Mouse (Mus musculus) heart, embryonic 12.5 days (tissue): ENCODE measurements at regions not wholly inside any gene's neighbourhood (a gene's known extent, or its start where the extent isn't known, plus 50 kb on each side); places are given as distances from the start of the nearest gene placed in this dataset.

Experiments
- ATAC-seq: fragments of 200-750 bp; cut with Nextera tagmentation; 2 replicates; pipeline ENCODE4 v1.8.0; 2017; ENCODE audit warnings: moderate TSS enrichment, moderate library complexity; ENCODE audit not compliant: insufficient number of reproducible peaks, low FRiP score
- H3K27ac ChIP-seq: fragments of 300-500 bp; sonication (generic); 2 replicates; pipeline ENCODE4 v1.5.1; 2016; ENCODE audit warnings: mild to moderate bottlenecking, moderate library complexity; ENCODE audit not compliant: poor library complexity, severe bottlenecking
- H3K27me3 ChIP-seq: fragments of 300-500 bp; sonication (generic); replicated peaks from 2 replicates; pipeline ENCODE4 v1.6.1; 2016; ENCODE audit warnings: mild to moderate bottlenecking, moderate library complexity
- H3K36me3 ChIP-seq: fragments of 300-500 bp; sonication (generic); 2 replicates; pipeline ENCODE4 v1.6.1; 2016; ENCODE audit warnings: mild to moderate bottlenecking, moderate library complexity
- H3K4me1 ChIP-seq: fragments of 300-500 bp; sonication (generic); replicated peaks from 2 replicates; pipeline ENCODE4 v1.6.1; 2016; ENCODE audit warnings: mild to moderate bottlenecking
- H3K4me2 ChIP-seq: fragments of 300-500 bp; sonication (generic); 2 replicates; pipeline ENCODE4 v1.6.1; 2016; ENCODE audit warnings: mild to moderate bottlenecking, moderate library complexity
- H3K4me3 ChIP-seq: fragments of 300-500 bp; sonication (generic); 2 replicates; pipeline ENCODE4 v1.5.1; 2016; ENCODE audit warnings: mild to moderate bottlenecking
- H3K9ac ChIP-seq: fragments of 300-500 bp; sonication (generic); 2 replicates; pipeline ENCODE4 v1.6.1; 2016; ENCODE audit warnings: mild to moderate bottlenecking, moderate library complexity
- H3K9me3 ChIP-seq: fragments of 300-500 bp; sonication (generic); replicated peaks from 2 replicates; pipeline ENCODE4 v1.6.1; 2016; ENCODE audit warnings: mild to moderate bottlenecking, moderate library complexity
- WGBS: fragments of 180-500 bp; shearing (Covaris S2); methylation state at CpG from one replicate; pipeline ENCODE4 v1.1.7; 2016; 5-methylcytosine and 5-hydroxymethylcytosine counted together

DNA sequence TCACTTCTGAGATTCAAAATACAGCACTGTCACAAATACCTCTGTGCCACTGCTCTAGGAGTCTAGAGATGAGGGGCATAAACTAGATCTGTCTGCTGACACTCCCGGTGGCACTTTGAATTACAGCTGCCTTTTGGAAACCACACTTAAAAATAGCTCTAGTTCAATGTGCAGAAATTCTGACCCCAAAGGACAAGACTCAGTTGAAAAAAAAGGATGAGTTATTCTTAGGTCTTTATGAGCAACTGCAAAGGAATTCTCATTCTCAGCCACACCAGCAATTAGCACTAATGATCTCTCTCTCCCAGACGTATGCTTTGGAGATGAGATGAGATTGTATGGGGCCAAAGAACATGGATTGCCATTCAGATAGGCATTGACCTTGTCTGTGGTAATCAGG lies 104.3 kb upstream of the Zc3h12c start:
- peak overlapping the region; percentile 51 for H3K27ac ChIP-seq
- no peak overlapping the region for H3K9ac ChIP-seq
- 31% methylated on average over 2 of the region's 2 CpGs for WGBS
- no peaks in the 10 kb centered on the region for H3K27me3 ChIP-seq
- no peak overlapping the region for H3K4me3 ChIP-seq
- H3K36me3 ChIP-seq, result no peaks in the 10 kb centered on the region
- ATAC-seq, result no peak
- H3K9me3 ChIP-seq, result no peaks in the 10 kb centered on the region
- peaks cover 6% of the 10 kb centered on the region; the same call in 1 of the 2 replicates for H3K4me1 ChIP-seq
- no peak overlapping the region for H3K4me2 ChIP-seq

DNA sequence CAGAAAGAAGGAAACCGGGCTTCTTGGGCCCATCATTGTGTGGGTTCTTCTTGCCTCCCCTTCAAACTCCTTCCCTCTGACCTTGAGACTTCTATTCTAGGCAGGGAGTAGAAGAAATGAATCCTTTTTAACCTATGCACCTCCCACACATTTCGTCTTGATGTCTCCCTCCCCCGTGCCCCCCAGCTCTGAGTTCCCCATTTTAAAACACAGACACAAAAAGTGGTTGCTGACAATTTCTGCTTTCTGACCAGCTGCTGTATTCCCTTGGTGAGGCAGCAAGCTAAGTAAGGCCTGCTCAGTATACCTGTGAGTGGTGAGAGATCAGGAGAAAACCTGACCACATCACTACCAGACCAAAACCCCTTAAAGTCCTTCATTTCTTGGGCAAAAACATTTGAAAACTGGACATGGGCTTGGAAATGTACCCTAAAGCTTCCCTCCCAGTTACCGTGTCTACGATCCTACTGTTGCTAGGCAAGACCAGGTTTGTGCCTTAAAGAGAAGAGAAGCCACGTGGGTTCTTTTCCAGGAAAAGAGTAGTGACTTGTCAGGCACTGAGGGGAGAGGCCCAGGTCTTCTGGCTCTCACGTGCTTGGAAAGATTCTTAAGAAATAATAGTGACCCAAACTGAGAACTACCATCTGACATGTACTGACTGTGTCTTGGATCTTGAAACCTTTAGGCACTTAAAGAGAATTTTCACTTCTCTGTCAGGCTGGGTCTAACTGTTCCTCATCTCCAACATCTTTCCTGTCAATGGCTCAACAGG lies 103.2 kb upstream of the Zc3h12c start:
- WGBS, result 83% methylated on average over 7 of the region's 7 CpGs
- no peak for ATAC-seq

DNA sequence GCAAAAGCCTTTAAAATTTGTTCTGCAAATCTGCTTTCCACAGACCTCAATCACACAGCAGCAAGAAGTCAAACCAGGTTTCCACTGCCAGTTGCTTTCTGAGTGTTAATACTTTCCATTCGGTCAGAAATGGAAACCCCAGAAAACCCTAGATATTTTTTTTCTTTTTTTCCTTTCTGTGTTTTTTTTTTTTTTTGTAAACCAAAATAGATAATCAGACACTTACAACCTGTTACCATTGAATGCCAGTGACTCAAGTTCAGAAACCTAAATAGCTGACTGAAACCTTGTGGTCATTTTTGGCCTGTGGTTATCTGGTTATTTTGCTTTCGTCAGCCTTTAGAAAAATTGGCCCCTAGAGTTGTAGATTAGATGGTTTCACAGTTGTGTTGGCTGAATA lies 93.2 kb upstream of the Zc3h12c start:
- 74% methylated on average over 2 of the region's 2 CpGs for WGBS
- Histone ChIP-seq H3K9me3 (no peaks in the 10 kb centered on the region), H3K27me3 (no peaks in the 10 kb centered on the region), H3K9ac (no peak overlapping the region), H3K36me3 (no peaks in the 10 kb centered on the region), H3K4me3 (no peak overlapping the region), H3K4me1 (no peaks in the 10 kb centered on the region), H3K4me2 (no peak overlapping the region), H3K27ac (no peak overlapping the region)
- no peak for ATAC-seq

More for the DNA sequence above, 103.2 kb upstream of the Zc3h12c start:
- no peak overlapping the region for H3K27ac ChIP-seq
- no peak overlapping the region for H3K9ac ChIP-seq
- no peaks in the 10 kb centered on the region for H3K9me3 ChIP-seq
- no peak overlapping the region for H3K4me2 ChIP-seq
- H3K4me3 ChIP-seq, result no peak overlapping the region
- no peaks in the 10 kb centered on the region for H3K36me3 ChIP-seq
- peaks cover 6% of the 10 kb centered on the region; the same call in 1 of the 2 replicates for H3K4me1 ChIP-seq
- H3K27me3 ChIP-seq, result no peaks in the 10 kb centered on the region

DNA sequence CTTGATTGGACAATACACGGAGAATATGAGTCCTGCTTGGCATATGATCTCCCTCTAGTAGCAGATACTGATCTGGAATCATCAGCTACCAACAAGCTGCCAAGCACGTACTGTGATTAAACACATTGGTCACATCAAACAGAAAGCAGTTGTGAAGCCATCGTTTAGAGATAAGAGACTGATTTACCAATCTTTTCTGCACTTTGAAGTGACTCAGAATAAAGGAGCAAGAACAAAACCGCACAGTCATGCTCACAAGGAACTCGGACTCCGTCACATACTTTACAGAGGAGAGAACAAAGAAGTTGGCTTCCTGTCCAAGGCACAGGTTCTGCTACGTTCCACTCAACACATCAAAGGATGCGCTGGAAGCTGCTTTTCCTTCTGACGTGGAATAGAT lies 91.1 kb upstream of the Zc3h12c start:
- no peak overlapping the region for H3K27ac ChIP-seq
- H3K36me3 ChIP-seq, result no peaks in the 10 kb centered on the region
- no peak overlapping the region for H3K9ac ChIP-seq
- H3K4me2 ChIP-seq, result no peak overlapping the region
- no peaks in the 10 kb centered on the region for H3K9me3 ChIP-seq
- WGBS, result 46% methylated on average over 9 of the region's 9 CpGs
- no peaks in the 10 kb centered on the region for H3K27me3 ChIP-seq
- no peaks in the 10 kb centered on the region for H3K4me1 ChIP-seq
- no peak overlapping the region for H3K4me3 ChIP-seq
- ATAC-seq, result no peak

DNA sequence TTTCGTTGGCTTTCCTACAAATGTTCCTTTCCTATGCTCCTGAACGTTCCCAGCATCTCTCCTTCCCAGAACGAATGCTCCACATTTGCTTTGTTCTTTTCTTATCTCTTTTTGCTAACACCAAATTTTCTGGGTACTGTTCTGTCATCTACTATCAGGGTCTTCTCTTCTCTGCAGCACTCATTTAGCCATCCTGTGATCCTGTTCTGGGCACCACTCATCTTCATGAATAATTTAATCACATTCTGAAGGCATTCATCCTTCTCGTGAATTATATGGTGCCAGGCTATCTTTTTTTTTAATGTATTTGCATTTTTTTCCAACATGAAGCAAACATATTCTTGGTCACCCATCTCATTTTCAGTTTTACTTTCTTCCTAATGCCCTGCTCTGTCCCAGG lies 87.3 kb upstream of the Zc3h12c start:
- no peak overlapping the region for H3K9ac ChIP-seq
- H3K36me3 ChIP-seq, result no peaks in the 10 kb centered on the region
- no peak overlapping the region for H3K27ac ChIP-seq
- no peak overlapping the region for H3K4me3 ChIP-seq
- H3K9me3 ChIP-seq, result no peaks in the 10 kb centered on the region
- 63% methylated on average over 4 of the region's 4 CpGs for WGBS
- H3K4me1 ChIP-seq, result no peaks in the 10 kb centered on the region
- H3K27me3 ChIP-seq, result no peaks in the 10 kb centered on the region
- ATAC-seq, result no peak
- H3K4me2 ChIP-seq, result no peak overlapping the region

- Histone ChIP-seq H3K4me1 (no peaks in the 10 kb centered on the region), H3K27me3 (no peaks in the 10 kb centered on the region), H3K9me3 (no peaks in the 10 kb centered on the region), H3K27ac (no peak overlapping the region), H3K4me3 (no peak overlapping the region), H3K36me3 (no peaks in the 10 kb centered on the region), H3K4me2 (no peak overlapping the region), H3K9ac (no peak overlapping the region)
- 77% methylated on average over 6 of the region's 6 CpGs for WGBS
- ATAC-seq, result no peak
These were observed 86.1 kb upstream of the Zc3h12c start for GRCm38 (mm10) chr9:52254475-52254874.

DNA sequence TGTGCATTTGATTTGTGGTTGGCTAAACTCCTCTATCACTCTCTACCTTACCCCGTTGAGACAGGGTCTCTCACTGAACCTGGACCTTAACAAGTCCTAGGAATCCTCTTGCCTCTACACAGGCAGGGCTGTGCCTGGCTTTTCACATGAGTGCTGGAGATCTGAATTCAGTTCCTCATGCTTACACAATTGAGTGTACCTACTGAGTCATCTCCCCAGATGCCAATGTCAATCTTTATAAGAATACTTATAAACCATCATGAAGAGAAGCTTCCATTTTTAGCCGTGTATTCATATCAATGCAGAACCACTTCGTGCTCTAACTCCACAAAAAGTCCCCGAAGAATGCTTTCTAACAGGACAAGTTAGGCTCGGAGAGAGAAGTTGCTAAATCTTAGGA lies 83.1 kb upstream of the Zc3h12c start:
- H3K4me2 ChIP-seq, result no peak overlapping the region
- no peak overlapping the region for H3K9ac ChIP-seq
- no peaks in the 10 kb centered on the region for H3K9me3 ChIP-seq
- 87% methylated on average over 5 of the region's 5 CpGs for WGBS
- H3K4me1 ChIP-seq, result no peaks in the 10 kb centered on the region
- H3K36me3 ChIP-seq, result no peaks in the 10 kb centered on the region
- H3K4me3 ChIP-seq, result no peak overlapping the region
- H3K27me3 ChIP-seq, result no peaks in the 10 kb centered on the region
- no peak for ATAC-seq
- no peak overlapping the region for H3K27ac ChIP-seq

DNA sequence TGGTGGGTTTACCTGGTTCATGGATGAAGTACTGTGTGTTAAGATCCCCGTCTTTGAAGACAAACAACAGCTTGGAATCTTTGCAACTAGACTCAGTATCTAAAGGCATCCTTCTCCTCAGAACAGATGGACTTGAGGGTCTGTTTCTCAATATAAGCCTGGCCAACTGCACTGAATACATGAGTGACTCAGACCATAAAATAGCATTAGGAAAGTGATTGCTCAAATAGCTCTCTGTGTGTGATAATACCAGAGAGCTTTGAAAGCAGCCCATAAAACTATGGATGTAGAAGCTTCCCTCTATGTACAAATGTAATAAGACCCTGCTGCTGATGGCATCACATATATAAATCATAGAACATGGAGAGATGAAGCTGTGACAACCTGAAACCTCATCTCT lies 78.3 kb upstream of the Zc3h12c start:
- Histone ChIP-seq H3K36me3 (no peaks in the 10 kb centered on the region), H3K9me3 (no peaks in the 10 kb centered on the region), H3K9ac (no peak overlapping the region), H3K4me3 (no peak overlapping the region), H3K27me3 (no peaks in the 10 kb centered on the region), H3K4me1 (peaks cover 16% of the 10 kb centered on the region; the same call in 1 of the 2 replicates), H3K27ac (no peak overlapping the region), H3K4me2 (no peak overlapping the region)
- ATAC-seq, result no peak
- 87% methylated on average over 1 of the region's 1 CpGs for WGBS

- Histone ChIP-seq H3K9ac (no peak overlapping the region), H3K9me3 (no peaks in the 10 kb centered on the region), H3K27ac (no peak overlapping the region), H3K27me3 (no peaks in the 10 kb centered on the region), H3K4me1 (peaks cover 18% of the 10 kb centered on the region; the same call in 1 of the 2 replicates), H3K4me3 (no peak overlapping the region), H3K4me2 (peak overlapping the region; percentile 23), H3K36me3 (no peaks in the 10 kb centered on the region)
- ATAC-seq, result no peak
- 32% methylated on average over 12 of the region's 12 CpGs for WGBS
These were observed 75.7 kb upstream of the Zc3h12c start for GRCm38 (mm10) chr9:52244081-52244480.

DNA sequence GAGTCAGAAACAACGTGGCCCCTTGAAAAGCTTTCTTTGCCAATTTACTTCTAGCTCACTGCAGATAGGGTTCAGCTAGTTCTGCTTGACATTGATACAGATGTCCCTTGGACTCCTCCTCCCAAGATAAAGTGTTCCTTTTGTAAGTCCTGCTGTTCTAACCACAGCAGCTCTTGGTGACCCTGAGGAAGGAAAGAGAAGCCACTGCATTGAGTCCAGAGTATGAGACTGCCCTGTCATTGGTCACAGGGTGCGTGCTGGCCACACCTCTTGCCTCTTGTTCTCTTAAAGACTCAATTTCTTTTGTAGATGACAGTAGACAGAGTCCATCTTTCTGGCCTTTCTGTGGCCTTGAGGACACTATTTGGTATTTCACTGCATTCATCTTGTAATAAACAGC lies 74.7 kb upstream of the Zc3h12c start:
- H3K4me2 ChIP-seq, result no peak overlapping the region
- no peak overlapping the region for H3K4me3 ChIP-seq
- WGBS, result 70% methylated on average over 2 of the region's 2 CpGs
- H3K27ac ChIP-seq, result no peak overlapping the region
- no peaks in the 10 kb centered on the region for H3K36me3 ChIP-seq
- no peaks in the 10 kb centered on the region for H3K27me3 ChIP-seq
- H3K4me1 ChIP-seq, result peaks cover 18% of the 10 kb centered on the region; the same call in 1 of the 2 replicates
- H3K9me3 ChIP-seq, result no peaks in the 10 kb centered on the region
- H3K9ac ChIP-seq, result no peak overlapping the region
- no peak for ATAC-seq

GRCm38 (mm10) chr9:52241577-52241976 lies 73.2 kb upstream of the Zc3h12c start:
- no peak overlapping the region for H3K4me3 ChIP-seq
- 86% methylated on average over 4 of the region's 4 CpGs for WGBS
- H3K36me3 ChIP-seq, result no peaks in the 10 kb centered on the region
- no peak for ATAC-seq
- H3K9me3 ChIP-seq, result no peaks in the 10 kb centered on the region
- H3K4me2 ChIP-seq, result no peak overlapping the region
- no peak overlapping the region for H3K9ac ChIP-seq
- no peaks in the 10 kb centered on the region for H3K27me3 ChIP-seq
- no peak overlapping the region for H3K27ac ChIP-seq
- peaks cover 23% of the 10 kb centered on the region; the same call in 1 of the 2 replicates for H3K4me1 ChIP-seq
